In genomic region chr11:4972967-4973870, GRCm38 (mm10) we compare ENCODE assay signal across 9 mouse cellular contexts. TPM values are rescaled to one million over a fixed set of nuclear protein-coding genes. Genes with fewer than 3 reads are reported as not detected.
DNase-seq lines count a peak whose midpoint lies in the region; ATAC-seq and TF ChIP-seq lines count a peak whose summit lies in the region.
"Had no signal": no experiment of that assay in that cellular context is flagged by ENCODE, and none has a peak within 500 bp of the region (broad histone marks: within the 10 kb centered on the region; RNA-seq: fewer than 3 reads in every experiment).

No protein-coding gene starts in this region.

- no peaks in the 10 kb centered on the region for H3K27me3 ChIP-seq in embryonic facial prominence, embryonic 11.5 days (ENCODE audit: control insufficient read depth, insufficient read depth, low read length)
- H3K27me3 ChIP-seq in hindbrain, postnatal 0 days (ENCODE audit: insufficient read depth, low read length): no peaks in the 10 kb centered on the region
- H3K27me3 ChIP-seq in limb, embryonic 14.5 days (ENCODE audit: control insufficient read depth, insufficient read depth, low read length): no peaks in the 10 kb centered on the region

- TF ChIP-seq POLR2A in limb, embryonic 14.5 days (IDR thresholded peaks at IDR 0.05; ENCODE audit: borderline replicate concordance, extremely low read depth, insufficient read depth, insufficient read length): no peak

- H3K4me2 ChIP-seq in embryonic facial prominence, embryonic 11.5 days (ENCODE audit: low read depth, low read length): no peak overlapping the region
- H3K4me2 ChIP-seq in hindbrain, postnatal 0 days (ENCODE audit: low read depth, low read length): no peak overlapping the region
- H3K4me2 ChIP-seq in limb, embryonic 14.5 days (replicated peaks; ENCODE audit: low read depth, low read length, severe bottlenecking): no peak overlapping the region

- H3K4me1 ChIP-seq in embryonic facial prominence, embryonic 11.5 days (ENCODE audit: control insufficient read depth, insufficient read depth, low read length): no peaks in the 10 kb centered on the region
- no peaks in the 10 kb centered on the region for H3K4me1 ChIP-seq in hindbrain, postnatal 0 days (ENCODE audit: insufficient read depth, low read length)
- no peaks in the 10 kb centered on the region for H3K4me1 ChIP-seq in limb, embryonic 14.5 days (ENCODE audit: control insufficient read depth, insufficient read depth, low read length)

- WGBS in embryonic facial prominence, embryonic 11.5 days: 59% methylated on average over 13 of the region's 13 CpGs
- 46% methylated on average over 13 of the region's 13 CpGs for WGBS in hindbrain, postnatal 0 days
- WGBS in limb, embryonic 14.5 days: 57% methylated on average over 13 of the region's 13 CpGs

- H3K4me3 ChIP-seq in embryonic facial prominence, embryonic 11.5 days (ENCODE audit: low read depth, low read length): no peak overlapping the region
- H3K4me3 ChIP-seq in hindbrain, postnatal 0 days (ENCODE audit: low read length): no peak overlapping the region
- H3K4me3 ChIP-seq in limb, embryonic 14.5 days (replicated peaks; ENCODE audit: low read length): no peak overlapping the region

- H3K27ac ChIP-seq in embryonic facial prominence, embryonic 11.5 days (replicated peaks; ENCODE audit: low read depth, low read length): no peak overlapping the region
- H3K27ac ChIP-seq in hindbrain, postnatal 0 days: no peak overlapping the region
- H3K27ac ChIP-seq in limb, embryonic 14.5 days (replicated peaks; ENCODE audit: low read depth, low read length): no peak overlapping the region

- no peaks in the 10 kb centered on the region for H3K36me3 ChIP-seq in embryonic facial prominence, embryonic 11.5 days (replicated peaks; ENCODE audit: control insufficient read depth, insufficient read depth, low read depth, low read length)
- no peaks in the 10 kb centered on the region for H3K36me3 ChIP-seq in hindbrain, postnatal 0 days (ENCODE audit: insufficient read depth, low read length)
- H3K36me3 ChIP-seq in limb, embryonic 14.5 days (ENCODE audit: control insufficient read depth, insufficient read depth, low read length): no peaks in the 10 kb centered on the region

- ATAC-seq in embryonic facial prominence, embryonic 11.5 days (replicated peaks; ENCODE audit: insufficient number of reproducible peaks, low FRiP score, low TSS enrichment, low read depth): no peak
- peak; percentile 63 for ATAC-seq in hindbrain, postnatal 0 days
- ATAC-seq in limb, embryonic 14.5 days (ENCODE audit: low FRiP score, low read depth): peak; percentile 57; the same call in 1 of the 2 replicates

- TF ChIP-seq CTCF in hindbrain, postnatal 0 days (IDR thresholded peaks at IDR 0.05; ENCODE audit: low read depth): peak; percentile 93

- DNase-seq in ovary, postnatal 14 days (ENCODE audit: low spot score): peak; percentile 19
- no peak for DNase-seq in ovary, postnatal 36 days (ENCODE audit: low spot score)
- DNase-seq in adrenal gland, postnatal 10 days: peak; percentile 66
- peak; percentile 78 for DNase-seq in embryonic facial prominence, embryonic 11.5 days (ENCODE audit: low spot score)
- DNase-seq in hindbrain, postnatal 0 days (ENCODE audit: low spot score): peak; percentile 84
- DNase-seq in limb, embryonic 14.5 days (ENCODE audit: low spot score): peak; percentile 71
- DNase-seq in neural tube, embryonic 10.5 days (ENCODE audit: extremely low spot score, low spot score): peak; percentile 44
- DNase-seq in thymus, postnatal 10 days (ENCODE audit: low spot score in 2 of 2): peak; percentile 9 to 58

- no peaks in the 10 kb centered on the region for H3K9me3 ChIP-seq in embryonic facial prominence, embryonic 11.5 days (replicated peaks; ENCODE audit: control insufficient read depth, low read length)
- no peaks in the 10 kb centered on the region for H3K9me3 ChIP-seq in hindbrain, postnatal 0 days (ENCODE audit: low read length)
- H3K9me3 ChIP-seq in limb, embryonic 14.5 days (ENCODE audit: control insufficient read depth, low read length): no peaks in the 10 kb centered on the region

- H3K9ac ChIP-seq in embryonic facial prominence, embryonic 11.5 days (replicated peaks; ENCODE audit: low read length): no peak overlapping the region
- no peak overlapping the region for H3K9ac ChIP-seq in hindbrain, postnatal 0 days (replicated peaks; ENCODE audit: low read length)
- no peak overlapping the region for H3K9ac ChIP-seq in limb, embryonic 14.5 days (ENCODE audit: low read depth, low read length, severe bottlenecking)

RNA-seq across cellular contexts. Expression of gene Ap1b1, which starts 13.4 kb away (rescaled TPM):
- total RNA-seq in adrenal gland, postnatal 10 days (2021): 10 to 100 TPM; 56.5 to 58.9 TPM
- 46.4 and 54.8 TPM in 2 replicates for polyA plus RNA-seq in embryonic facial prominence, embryonic 11.5 days (2014; fragmentation: Nextera tagmentation; extraction: Ambion mirVana)
- 141 and 150 TPM in 2 replicates for total RNA-seq in hindbrain, postnatal 0 days (2014; rRNA removed)
- polyA plus RNA-seq in hindbrain, postnatal 0 days (2015; fragmentation: Nextera tagmentation; extraction: Ambion mirVana): 85.3 and 89.1 TPM in 2 replicates
- 52.0 and 59.8 TPM in 2 replicates for polyA plus RNA-seq in limb, embryonic 14.5 days (2012; rRNA removed)
- 49.0 and 51.3 TPM in 2 replicates for polyA plus RNA-seq in limb, embryonic 14.5 days (2014; fragmentation: Nextera tagmentation; extraction: Ambion mirVana)

RNA-seq across cellular contexts. Expression of gene Nefh, which starts 25.4 kb away (rescaled TPM):
- 1 to 10 TPM; 2.4 to 3.4 TPM for total RNA-seq in adrenal gland, postnatal 10 days (2021)
- 0.42 and 0.53 TPM in 2 replicates for polyA plus RNA-seq in embryonic facial prominence, embryonic 11.5 days (2014; fragmentation: Nextera tagmentation; extraction: Ambion mirVana)
- total RNA-seq in hindbrain, postnatal 0 days (2014; rRNA removed): 46.6 and 60.3 TPM in 2 replicates
- polyA plus RNA-seq in hindbrain, postnatal 0 days (2015; fragmentation: Nextera tagmentation; extraction: Ambion mirVana): 21.7 and 22.5 TPM in 2 replicates
- polyA plus RNA-seq in limb, embryonic 14.5 days (2012; rRNA removed): 0.14 and 0.23 TPM in 2 replicates
- polyA plus RNA-seq in limb, embryonic 14.5 days (2014; fragmentation: Nextera tagmentation; extraction: Ambion mirVana): 0.28 and 0.32 TPM in 2 replicates
- total RNA-seq: gastrocnemius, adult 8-10 months had no signal

Comparison
In these comparisons a context has a peak if more than half of its experiments do, and no peak if none do; other contexts are left out.
1. RNA of gene Nefh, which starts 25.4 kb away (polyA plus RNA-seq): 21.7 to 22.5 TPM in hindbrain, postnatal 0 days; 0.42 to 0.53 TPM in embryonic facial prominence, embryonic 11.5 days and 0.14 to 0.32 TPM in limb, embryonic 14.5 days; every median in the first group is over 10 times any median in the second.